Mouse (Mus musculus): ENCODE data around the gene Sema5a. TPM values are rescaled to one million over a fixed set of nuclear protein-coding genes. Genes with fewer than 3 reads are reported as not detected.
"Not testable (repeated sequence)": the region's sequence is repeated elsewhere in the genome, so short reads cannot be mapped to it uniquely, and the experiment has no call there.

Gene Sema5a
- 10 to 100 TPM; 19.1 to 20.8 TPM for total RNA-seq (2021)
- long read RNA-seq, experiment 1, full-length matches to known transcripts, result 1 of 7 reads
- long read RNA-seq, experiment 1, partial matches to known transcripts, result 2 of 7 reads
- long read RNA-seq, experiment 1, other reads (novel, unspliced or antisense), result 4 of 7 reads
- long read RNA-seq, experiment 2, full-length matches to known transcripts, result 3 of 6 reads
- long read RNA-seq, experiment 2, partial matches to known transcripts, result 0 of 6 reads
- long read RNA-seq, experiment 2, other reads (novel, unspliced or antisense), result 3 of 6 reads

DNA sequence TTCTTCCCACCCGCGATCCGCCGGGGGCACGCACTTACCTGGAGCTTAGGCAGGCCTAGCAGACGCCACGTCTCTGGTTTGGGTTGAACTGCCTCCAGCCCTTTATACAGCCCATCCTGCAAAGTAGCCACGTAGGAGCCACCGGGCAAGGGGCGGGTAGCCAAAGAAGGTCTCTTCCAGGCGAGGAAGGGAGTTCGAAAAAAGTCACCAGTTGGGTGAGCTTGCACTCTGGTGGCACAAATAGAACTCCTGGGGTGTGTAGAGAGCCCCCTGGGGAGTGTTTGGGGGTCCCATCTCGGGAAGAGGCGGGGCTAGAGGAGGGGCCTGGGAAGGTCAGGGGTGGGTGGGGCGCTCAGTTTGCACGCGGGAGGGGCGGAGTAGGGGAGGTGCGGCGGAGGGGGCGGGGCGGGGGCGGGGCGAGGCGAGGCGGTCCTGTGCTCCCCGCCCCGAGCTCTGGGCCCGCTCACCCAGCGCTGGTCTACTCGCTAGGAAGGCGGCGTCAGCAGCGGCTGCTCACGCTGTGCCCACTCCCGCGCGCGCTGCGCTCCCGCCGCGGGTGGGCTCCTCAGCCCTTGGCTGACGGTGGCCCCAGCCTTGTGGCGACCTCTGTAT lies at the start of gene Sema5a:
Gene Sema5a (plus strand): TSS at position 467 of the 612 bp plus-strand sequence.
- Histone ChIP-seq H3K27ac (peak within 1 kb of the TSS; percentile 10), H3K4me3 (peak within 1 kb of the TSS; percentile 67)
- peak in 1 of 2 experiments; percentile 63 for DNase-seq (ENCODE audit: extremely low spot score in 1 of 2, low spot score in 2 of 2)
- no peak for TF ChIP-seq CTCF (IDR thresholded peaks at IDR 0.05)
- intact Hi-C loops (cut with DNase I), result loop anchor here (2.0 to 5.0 kb wide), 2 partner anchors 324 to 642 kb away; partner anchors contain the start of genes Cct5 and Fam173b

GRCm38 (mm10) chr15:32198076-32198475 lies 46.5 kb upstream of the Sema5a start:
- H3K27ac ChIP-seq, result no peak overlapping the region
- intact Hi-C loops (cut with DNase I), result no loop called here
- no peak for TF ChIP-seq CTCF (IDR thresholded peaks at IDR 0.05)
- H3K4me3 ChIP-seq, result no peak overlapping the region
- DNase-seq (ENCODE audit: extremely low spot score in 1 of 2, low spot score in 2 of 2), result no peak

DNA sequence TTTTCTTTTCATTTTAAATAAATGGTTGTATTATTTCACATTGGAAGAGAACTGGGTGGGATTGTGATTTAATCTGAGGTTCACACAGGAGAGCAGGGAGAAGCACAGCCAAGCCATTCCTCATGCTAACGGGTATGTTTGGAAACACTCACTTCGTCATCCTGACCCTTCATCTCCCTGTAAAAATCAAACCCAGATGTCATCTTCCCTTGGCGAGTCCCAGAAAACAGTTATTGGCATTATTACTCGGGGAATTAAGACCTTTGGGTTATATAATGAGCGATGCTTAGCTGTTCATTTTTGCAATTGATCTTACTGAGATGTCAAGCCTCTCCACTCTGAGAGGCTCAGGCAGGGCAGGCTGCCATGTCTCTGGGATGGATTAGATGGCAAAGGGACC lies 46.0 kb upstream of the Sema5a start:
- intact Hi-C loops (cut with DNase I), result no loop called here
- Histone ChIP-seq H3K27ac (no peak overlapping the region), H3K4me3 (no peak overlapping the region)
- TF ChIP-seq CTCF (IDR thresholded peaks at IDR 0.05), result no peak
- DNase-seq (ENCODE audit: extremely low spot score in 1 of 2, low spot score in 2 of 2), result no peak

GRCm38 (mm10) chr15:32203242-32203641 lies 41.4 kb upstream of the Sema5a start:
- DNase-seq (ENCODE audit: extremely low spot score in 1 of 2, low spot score in 2 of 2), result no peak
- Histone ChIP-seq H3K4me3 (no peak overlapping the region), H3K27ac (no peak overlapping the region)
- intact Hi-C loops (cut with DNase I), result no loop called here
- no peak for TF ChIP-seq CTCF (IDR thresholded peaks at IDR 0.05)

DNA sequence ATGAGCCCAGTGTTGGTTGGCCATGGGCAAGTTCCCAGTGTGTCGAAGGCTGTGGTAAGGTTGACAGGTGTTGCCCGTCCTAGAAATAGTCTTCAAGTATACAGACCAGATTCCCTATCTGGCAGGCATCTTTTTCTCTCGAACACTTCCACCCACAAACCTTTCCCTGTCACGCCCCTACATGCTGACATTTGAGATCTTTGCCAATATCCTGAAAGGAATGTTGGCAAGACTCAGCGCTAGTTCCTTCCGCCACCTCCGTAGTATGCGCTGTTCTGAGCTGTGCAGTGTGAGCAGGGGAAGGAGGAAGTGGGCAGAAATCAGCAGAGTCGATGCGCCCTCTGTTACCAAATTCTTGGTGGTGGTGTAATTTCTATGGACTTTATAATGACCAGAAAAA lies 39.7 kb upstream of the Sema5a start:
- H3K27ac ChIP-seq, result no peak overlapping the region
- DNase-seq (ENCODE audit: extremely low spot score in 1 of 2, low spot score in 2 of 2), result peak; percentile 13 to 16
- TF ChIP-seq CTCF (IDR thresholded peaks at IDR 0.05), result no peak
- intact Hi-C loops (cut with DNase I), result no loop called here
- H3K4me3 ChIP-seq, result no peak overlapping the region

DNA sequence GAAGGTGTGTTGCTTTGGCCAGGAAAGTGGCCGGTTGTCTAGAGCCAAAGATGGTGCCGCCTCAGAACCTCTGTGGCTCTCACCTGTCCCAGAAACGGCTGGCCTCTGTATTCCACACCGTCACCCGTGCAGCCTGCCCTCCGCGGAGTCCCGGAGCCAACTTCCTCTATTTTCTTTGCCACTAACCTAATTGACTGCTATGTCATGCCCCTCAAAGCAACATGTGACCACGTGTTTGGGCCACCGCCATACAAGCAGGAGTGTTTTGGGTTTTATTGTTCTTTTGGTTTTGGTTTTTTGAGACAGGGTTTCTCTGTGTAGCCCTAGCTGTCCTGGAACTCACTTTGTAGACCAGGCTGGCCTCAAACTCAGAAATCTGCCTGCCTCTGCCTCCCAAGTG lies 29.9 kb upstream of the Sema5a start:
- not testable (repeated sequence) for H3K4me3 ChIP-seq; H3K27ac ChIP-seq; DNase-seq (ENCODE audit: extremely low spot score in 1 of 2, low spot score in 2 of 2)
- intact Hi-C loops (cut with DNase I), result loop anchor here (1.0 kb wide), 1 partner anchor 7 kb away; no protein-coding TSS in a partner anchor

DNA sequence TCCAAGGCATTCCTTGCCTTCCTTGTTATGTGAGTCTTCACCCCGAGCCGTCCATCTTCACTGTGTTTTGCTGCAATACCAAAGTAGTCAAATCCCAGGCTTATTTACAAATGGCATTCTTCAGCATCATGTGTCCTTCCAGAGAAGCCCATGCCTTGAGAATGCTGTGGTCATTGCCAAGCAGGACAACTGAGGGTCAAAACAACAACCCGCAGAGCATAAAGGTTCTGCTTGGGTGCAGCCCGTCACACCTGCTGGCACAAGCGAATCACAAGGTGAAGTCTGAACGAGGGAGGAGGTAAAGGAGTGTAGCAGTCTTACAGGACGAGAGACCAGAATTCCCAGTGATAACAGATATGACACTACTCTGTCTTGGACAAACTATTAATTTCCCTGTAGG lies 21.6 kb upstream of the Sema5a start:
- Histone ChIP-seq H3K27ac (no peak overlapping the region), H3K4me3 (no peak overlapping the region)
- TF ChIP-seq CTCF (IDR thresholded peaks at IDR 0.05), result no peak
- no peak for DNase-seq (ENCODE audit: extremely low spot score in 1 of 2, low spot score in 2 of 2)
- intact Hi-C loops (cut with DNase I), result no loop called here

GRCm38 (mm10) chr15:32225394-32225793 lies 19.2 kb upstream of the Sema5a start:
- intact Hi-C loops (cut with DNase I), result no loop called here
- H3K4me3 ChIP-seq, result no peak overlapping the region
- no peak overlapping the region for H3K27ac ChIP-seq
- no peak for TF ChIP-seq CTCF (IDR thresholded peaks at IDR 0.05)
- DNase-seq (ENCODE audit: extremely low spot score in 1 of 2, low spot score in 2 of 2), result no peak

DNA sequence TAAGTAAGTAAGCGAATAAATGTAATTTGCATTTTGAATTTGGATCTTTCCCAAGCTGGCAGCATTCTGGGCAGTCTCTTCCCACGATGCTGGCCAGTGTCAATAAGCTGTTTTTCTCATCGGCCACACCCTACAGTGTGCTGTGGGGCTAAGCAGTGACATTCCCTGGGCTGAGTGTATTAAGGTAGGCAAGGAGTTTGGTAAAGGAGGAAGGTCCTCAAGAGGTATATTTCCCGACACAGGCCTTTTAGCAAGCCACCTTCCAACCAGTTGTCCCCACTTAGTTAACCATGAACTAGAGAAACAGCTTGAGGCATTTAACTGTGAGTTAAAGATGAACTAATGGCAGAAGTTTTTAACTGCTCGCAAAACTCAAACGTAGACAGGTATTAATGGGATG lies 18.2 kb upstream of the Sema5a start:
- H3K4me3 ChIP-seq, result no peak overlapping the region

DNA sequence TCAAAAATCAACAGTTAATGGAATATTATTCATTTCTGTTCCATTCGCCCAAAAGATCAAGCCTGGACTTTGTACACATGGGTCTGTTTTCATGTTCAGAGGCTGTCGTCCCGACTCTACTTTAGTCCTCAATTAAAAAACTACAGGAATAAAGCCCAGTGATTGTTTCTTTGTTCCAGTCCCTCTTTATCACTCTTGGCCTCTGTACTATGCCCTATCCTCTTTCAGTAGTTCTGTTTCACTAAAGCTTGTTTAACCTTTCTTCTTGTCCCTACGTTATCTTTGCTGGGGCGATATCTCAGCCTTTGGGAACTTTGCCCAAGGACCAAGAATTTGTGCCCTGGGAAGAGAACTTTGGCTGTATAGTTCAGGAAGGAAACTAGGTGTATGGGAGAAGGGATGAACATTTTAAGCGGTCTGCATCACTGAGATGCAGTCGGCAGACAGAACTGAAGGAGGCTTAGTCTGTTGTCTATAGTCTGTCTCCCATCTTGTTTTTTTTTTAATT lies 17.7 kb upstream of the Sema5a start:
- H3K4me3 ChIP-seq, result no peak overlapping the region
- no peak overlapping the region for H3K27ac ChIP-seq
- intact Hi-C loops (cut with DNase I), result no loop called here
- TF ChIP-seq CTCF (IDR thresholded peaks at IDR 0.05), result no peak
- no peak for DNase-seq (ENCODE audit: extremely low spot score in 1 of 2, low spot score in 2 of 2)

More for the DNA sequence above, 18.2 kb upstream of the Sema5a start:
- intact Hi-C loops (cut with DNase I), result no loop called here
- no peak for DNase-seq (ENCODE audit: extremely low spot score in 1 of 2, low spot score in 2 of 2)
- no peak for TF ChIP-seq CTCF (IDR thresholded peaks at IDR 0.05)
- H3K27ac ChIP-seq, result no peak overlapping the region

- intact Hi-C loops (cut with DNase I), result no loop called here
- Histone ChIP-seq H3K4me3 (no peak overlapping the region), H3K27ac (no peak overlapping the region)
- TF ChIP-seq CTCF (IDR thresholded peaks at IDR 0.05), result no peak
- DNase-seq (ENCODE audit: extremely low spot score in 1 of 2, low spot score in 2 of 2), result no peak
These were observed 14.5 kb upstream of the Sema5a start for GRCm38 (mm10) chr15:32230066-32230465.

GRCm38 (mm10) chr15:32232189-32232588 lies 12.4 kb upstream of the Sema5a start:
- intact Hi-C loops (cut with DNase I), result no loop called here
- no peak for DNase-seq (ENCODE audit: extremely low spot score in 1 of 2, low spot score in 2 of 2)
- Histone ChIP-seq H3K27ac (no peak overlapping the region), H3K4me3 (no peak overlapping the region)
- TF ChIP-seq CTCF (IDR thresholded peaks at IDR 0.05), result no peak

GRCm38 (mm10) chr15:32232666-32233141 lies 11.9 kb upstream of the Sema5a start:
- DNase-seq (ENCODE audit: extremely low spot score in 1 of 2, low spot score in 2 of 2); intact Hi-C loops (cut with DNase I); H3K27ac ChIP-seq; H3K4me3 ChIP-seq: not testable (repeated sequence)
